Mouse (Mus musculus) midbrain, embryonic 15.5 days (tissue): Measurements from ENCODE around the gene 9230112D13Rik. TPM values are rescaled to one million over a fixed set of nuclear protein-coding genes. Genes with fewer than 3 reads are reported as not detected.

Source experiments
- ATAC-seq: fragments of 200-750 bp; cut with Nextera tagmentation; replicated peaks from 2 replicates; pipeline ENCODE4 v1.8.0; 2017; ENCODE audit warnings: moderate TSS enrichment
- H3K27ac ChIP-seq: fragments of 300-500 bp; sonication (generic); 2 replicates; pipeline ENCODE4 v1.5.1; 2015; ENCODE audit warnings: mild to moderate bottlenecking, inconsistent platforms
- H3K27me3 ChIP-seq: fragments of 300-500 bp; sonication (generic); replicated peaks from 2 replicates; pipeline ENCODE4 v1.6.1; 2015; ENCODE audit warnings: inconsistent platforms
- H3K36me3 ChIP-seq: fragments of 300-500 bp; sonication (generic); replicated peaks from 2 replicates; pipeline ENCODE4 v1.6.1; 2015; ENCODE audit warnings: inconsistent platforms
- H3K4me1 ChIP-seq: fragments of 300-500 bp; sonication (generic); 2 replicates; pipeline ENCODE4 v1.6.1; 2015; ENCODE audit warnings: inconsistent platforms
- H3K4me2 ChIP-seq: fragments of 300-500 bp; sonication (generic); 2 replicates; pipeline ENCODE4 v1.6.1; 2015; ENCODE audit warnings: inconsistent platforms, mild to moderate bottlenecking, moderate library complexity
- H3K4me3 ChIP-seq: fragments of 300-500 bp; sonication (generic); 2 replicates; pipeline ENCODE4 v1.5.1; 2015; ENCODE audit warnings: mild to moderate bottlenecking, inconsistent platforms
- H3K9ac ChIP-seq: fragments of 300-500 bp; sonication (generic); 2 replicates; pipeline ENCODE4 v1.6.1; 2015; ENCODE audit warnings: mild to moderate bottlenecking, inconsistent platforms
- H3K9me3 ChIP-seq: fragments of 300-500 bp; sonication (generic); 2 replicates; pipeline ENCODE4 v1.6.1; 2016; ENCODE audit warnings: inconsistent platforms
- WGBS: fragments of 180-500 bp; shearing (Covaris S2); methylation state at CpG from one replicate; pipeline ENCODE4 v1.1.7; 2015; ENCODE audit warnings: mixed read lengths; 5-methylcytosine and 5-hydroxymethylcytosine counted together
- polyA plus RNA-seq: library from polyadenylated mRNA; unstranded; fragments of >200 nt; fragmentation: Nextera tagmentation; extraction: Ambion mirVana; gene quantifications from 2 replicates; pipeline ENCODE4 v1.2.1, GENCODE M21; 2015

The 9230112D13Rik gene
- polyA plus RNA-seq, 1 experiment from 2014 or later = not detected

DNA sequence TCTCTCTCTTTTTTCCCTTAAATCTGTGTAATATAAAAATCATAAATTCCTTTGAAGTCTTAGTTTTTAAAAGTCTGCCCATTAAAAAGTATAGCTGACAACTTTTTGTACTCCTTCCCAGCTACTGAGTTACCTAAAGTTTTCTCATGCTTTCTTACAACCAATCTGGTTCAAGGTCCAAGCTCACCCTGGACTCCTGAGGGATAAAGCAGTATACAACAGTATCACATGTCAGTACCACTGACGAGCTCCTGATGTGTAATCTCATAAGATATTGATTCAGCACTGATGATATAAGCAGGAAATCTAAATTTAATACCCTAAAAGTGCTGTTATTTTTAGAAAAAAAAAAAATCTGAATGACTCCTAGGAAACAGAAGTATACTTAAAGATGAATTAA, 31.6 kb downstream of the 9230112D13Rik start:
- Histone ChIP-seq H3K27ac (no peak overlapping the region), H3K4me2 (no peak overlapping the region), H3K4me3 (no peak overlapping the region), H3K4me1 (peaks cover 7% of the 10 kb centered on the region; the same call in 1 of the 2 replicates), H3K9me3 (no peaks in the 10 kb centered on the region), H3K27me3 (no peaks in the 10 kb centered on the region), H3K36me3 (no peaks in the 10 kb centered on the region), H3K9ac (no peak overlapping the region)
- ATAC-seq = no peak
- 84% methylated on average over 1 of the region's 1 CpGs for WGBS

DNA sequence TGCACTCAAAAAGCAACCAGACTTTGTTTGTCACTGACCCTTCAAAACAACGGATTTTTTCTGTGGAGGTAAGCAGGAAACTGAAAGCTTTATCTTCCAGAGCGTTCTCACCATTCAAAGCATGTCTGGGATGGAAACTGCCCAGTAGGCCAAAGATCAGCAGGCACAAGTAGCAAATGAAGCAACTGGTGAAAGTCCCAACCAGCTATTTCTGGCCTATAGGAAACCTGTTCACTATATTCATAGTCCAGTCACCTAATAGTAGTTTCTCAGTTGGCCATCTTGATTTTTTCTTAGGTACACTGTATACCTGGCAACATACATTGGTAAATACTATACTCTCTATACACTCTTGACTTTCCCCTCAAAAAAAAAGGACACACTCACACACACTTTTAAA, 32.7 kb downstream of the 9230112D13Rik start:
- no peaks in the 10 kb centered on the region for H3K9me3 ChIP-seq
- peaks cover 7% of the 10 kb centered on the region; the same call in 1 of the 2 replicates for H3K4me1 ChIP-seq
- ATAC-seq = no peak
- H3K27ac ChIP-seq = no peak overlapping the region
- WGBS = 78% methylated on average over 2 of the region's 2 CpGs
- no peak overlapping the region for H3K4me2 ChIP-seq
- no peak overlapping the region for H3K4me3 ChIP-seq
- H3K36me3 ChIP-seq = no peaks in the 10 kb centered on the region
- H3K9ac ChIP-seq = no peak overlapping the region
- H3K27me3 ChIP-seq = no peaks in the 10 kb centered on the region

DNA sequence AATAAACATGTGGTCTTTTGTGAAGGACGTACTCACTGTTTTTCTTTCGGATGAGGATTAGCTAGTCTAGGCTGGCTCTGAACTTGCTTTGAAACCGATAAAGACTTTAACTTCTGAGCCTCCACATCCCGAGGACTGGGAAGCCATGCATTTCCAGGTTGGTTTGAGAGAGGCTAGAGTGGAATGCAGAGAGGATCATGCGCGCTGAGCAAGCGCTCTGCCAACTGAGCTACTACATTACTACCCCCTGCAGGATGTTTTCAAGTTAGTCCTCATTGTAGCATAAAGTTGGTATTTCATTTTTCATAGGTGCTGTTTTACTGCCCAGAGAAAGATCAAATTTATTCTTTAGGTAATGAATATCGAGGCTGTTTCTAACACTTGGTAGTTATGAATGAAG, 36.4 kb downstream of the 9230112D13Rik start:
- Histone ChIP-seq H3K9ac (no peak overlapping the region), H3K27ac (no peak overlapping the region), H3K4me2 (no peak overlapping the region), H3K4me3 (no peak overlapping the region), H3K9me3 (no peaks in the 10 kb centered on the region), H3K27me3 (no peaks in the 10 kb centered on the region), H3K4me1 (peaks cover 19% of the 10 kb centered on the region), H3K36me3 (no peaks in the 10 kb centered on the region)
- no peak for ATAC-seq
- WGBS = 48% methylated on average over 8 of the region's 8 CpGs

DNA sequence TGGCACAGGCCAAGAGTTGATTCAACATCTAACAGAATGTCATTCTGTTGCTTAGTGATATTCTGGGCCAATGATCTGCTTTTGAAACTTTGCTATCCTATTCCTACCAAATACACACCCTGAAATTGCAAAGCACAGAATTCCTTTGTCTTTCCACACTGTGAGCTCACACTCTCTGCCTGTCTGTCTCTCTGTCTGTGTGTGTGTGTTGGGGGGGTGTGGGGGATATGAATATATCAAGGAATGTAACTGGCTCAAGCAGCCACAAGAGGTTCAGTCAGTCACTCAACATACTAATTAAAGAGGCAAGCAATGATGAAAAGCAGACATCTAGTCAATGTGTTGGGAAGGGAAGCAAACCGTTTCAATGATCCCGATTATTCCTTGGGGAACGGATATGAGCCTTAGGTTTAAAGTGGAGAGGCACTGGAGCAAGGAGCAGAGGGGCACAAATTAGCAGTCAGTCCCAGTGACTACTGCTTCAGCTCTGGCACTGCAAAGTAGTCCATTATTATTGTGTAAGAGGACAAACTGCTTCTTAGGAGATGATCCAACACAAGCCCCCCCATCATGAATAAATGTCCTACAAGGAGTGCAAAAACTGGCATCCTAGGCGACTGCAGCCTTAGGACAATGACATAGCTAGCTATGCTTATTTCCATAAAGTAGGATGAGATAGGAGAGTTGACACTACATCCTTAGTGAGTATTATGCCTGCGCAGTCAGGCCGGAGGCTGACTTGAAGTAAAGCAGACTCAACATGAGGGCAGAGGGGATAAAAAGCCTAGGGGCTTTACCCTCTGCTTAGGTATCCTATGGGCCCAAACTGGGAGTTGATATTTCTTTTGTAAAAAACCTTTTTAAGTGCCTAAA, 38.9 kb downstream of the 9230112D13Rik start:
- Histone ChIP-seq H3K4me2 (no peak overlapping the region), H3K4me3 (no peak overlapping the region), H3K9ac (no peak overlapping the region), H3K36me3 (no peaks in the 10 kb centered on the region), H3K27ac (peak overlapping the region; percentile 50), H3K27me3 (no peaks in the 10 kb centered on the region), H3K9me3 (no peaks in the 10 kb centered on the region), H3K4me1 (peaks cover 16% of the 10 kb centered on the region)
- peak; percentile 65 for ATAC-seq
- 46% methylated on average over 6 of the region's 6 CpGs for WGBS

DNA sequence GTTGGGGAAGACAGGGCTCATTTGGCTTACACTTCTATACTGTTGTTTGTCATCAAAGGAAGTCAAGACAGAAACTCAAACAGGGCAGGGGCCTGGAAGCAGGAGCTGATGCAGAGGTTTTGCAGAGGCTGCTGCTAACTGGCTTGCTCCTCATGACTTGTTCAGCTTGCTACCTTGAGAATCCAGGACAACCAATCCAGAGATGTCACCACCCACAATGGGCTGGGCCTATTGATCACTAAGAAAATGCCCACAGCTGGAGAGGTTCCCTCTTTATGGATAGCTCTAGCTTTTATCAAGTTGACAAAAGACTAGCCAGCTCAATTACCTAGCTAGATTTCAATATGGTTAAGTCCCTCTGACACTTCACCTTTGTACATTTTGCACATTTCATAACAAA, 51.0 kb downstream of the 9230112D13Rik start:
- Histone ChIP-seq H3K9me3 (no peaks in the 10 kb centered on the region), H3K4me3 (no peak overlapping the region), H3K27me3 (no peaks in the 10 kb centered on the region), H3K27ac (no peak overlapping the region), H3K4me1 (no peaks in the 10 kb centered on the region), H3K36me3 (no peaks in the 10 kb centered on the region), H3K4me2 (no peak overlapping the region), H3K9ac (no peak overlapping the region)
- no peak for ATAC-seq

DNA sequence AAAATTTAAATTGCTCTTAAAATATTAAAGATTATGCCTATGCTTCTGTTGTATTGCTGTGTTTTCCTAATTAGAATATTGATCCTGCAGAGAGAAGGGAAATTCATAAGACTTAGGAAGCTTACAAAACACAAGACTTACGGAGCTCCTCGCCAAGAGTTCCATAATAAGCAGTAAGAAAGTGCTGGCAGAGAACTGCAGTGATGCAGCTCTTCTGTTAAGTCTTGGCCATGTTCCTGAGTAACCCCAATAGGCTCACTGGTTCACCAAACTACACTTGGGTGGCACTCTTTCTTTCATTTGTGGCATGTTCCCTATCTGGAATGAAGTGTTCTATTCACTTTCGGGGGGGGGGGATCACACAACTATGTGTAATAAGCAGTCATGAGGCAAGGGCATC, 56.3 kb downstream of the 9230112D13Rik start:
- 59% methylated on average over 3 of the region's 3 CpGs for WGBS
- H3K4me1 ChIP-seq = peaks cover under 1% of the 10 kb centered on the region; the same call in 1 of the 2 replicates
- H3K27ac ChIP-seq = no peak overlapping the region
- no peak overlapping the region for H3K4me2 ChIP-seq
- no peaks in the 10 kb centered on the region for H3K9me3 ChIP-seq
- H3K9ac ChIP-seq = no peak overlapping the region
- no peak overlapping the region for H3K4me3 ChIP-seq
- no peak for ATAC-seq
- no peaks in the 10 kb centered on the region for H3K27me3 ChIP-seq
- H3K36me3 ChIP-seq = no peaks in the 10 kb centered on the region

Other genes with a start within 250 kb of the 9230112D13Rik start
- gene Shld2, start 212.3 kb downstream of the 9230112D13Rik start, polyA plus RNA-seq = 5.2 and 7.0 TPM in 2 replicates
- gene Glud1, start 212.1 kb downstream of the 9230112D13Rik start, polyA plus RNA-seq = 92.5 and 99.2 TPM in 2 replicates
- gene Fam25c, start 167.4 kb downstream of the 9230112D13Rik start, polyA plus RNA-seq = not detected in 2 replicates
- 36.7 and 45.2 TPM in 2 replicates for gene Sncg, start 148.0 kb downstream of the 9230112D13Rik start, polyA plus RNA-seq
- 4.7 and 5.0 TPM in 2 replicates for gene Mmrn2, start 147.3 kb downstream of the 9230112D13Rik start, polyA plus RNA-seq
- 15.2 and 17.5 TPM in 2 replicates for gene Bmpr1a, start 19.5 kb downstream of the 9230112D13Rik start, polyA plus RNA-seq
- 0.57 and 0.78 TPM in 2 replicates for gene Ldb3, start 65.9 kb upstream of the 9230112D13Rik start, polyA plus RNA-seq
- gene Opn4, start 77.3 kb upstream of the 9230112D13Rik start, polyA plus RNA-seq = 0.23 TPM in 1 of 2 replicates, not detected in the other
- 13.0 and 13.6 TPM in 2 replicates for gene Wapl, start 151.1 kb upstream of the 9230112D13Rik start, polyA plus RNA-seq